Mouse (Mus musculus) heart, embryonic 10.5 days (tissue): Measurements from ENCODE around the gene Izumo1. TPM values are rescaled to one million over a fixed set of nuclear protein-coding genes. Genes with fewer than 3 reads are reported as not detected.

Experiments
- DNase-seq: peaks from one replicate; pipeline ENCODE4 v3.0.0-alpha.2; 2017; ENCODE audit warnings: low spot score
- H3K27ac ChIP-seq: fragments of 300-500 bp; sonication (generic); 2 replicates; pipeline ENCODE4 v1.5.1; 2016; ENCODE audit warnings: mild to moderate bottlenecking
- H3K27me3 ChIP-seq: fragments of 300-500 bp; sonication (generic); 2 replicates; pipeline ENCODE4 v1.6.1; 2016; ENCODE audit warnings: mild to moderate bottlenecking; ENCODE audit not compliant: poor library complexity, insufficient read depth, severe bottlenecking
- H3K36me3 ChIP-seq: fragments of 300-500 bp; sonication (generic); 2 replicates; pipeline ENCODE4 v1.6.1; 2016; ENCODE audit warnings: mild to moderate bottlenecking, moderate library complexity
- H3K4me1 ChIP-seq: fragments of 300-500 bp; sonication (generic); 2 replicates; pipeline ENCODE4 v1.6.1; 2016; ENCODE audit warnings: mild to moderate bottlenecking
- H3K4me3 ChIP-seq: fragments of 300-500 bp; sonication (generic); 2 replicates; pipeline ENCODE4 v1.5.1; 2016; ENCODE audit warnings: mild to moderate bottlenecking, moderate library complexity
- H3K9me3 ChIP-seq: fragments of 300-500 bp; sonication (generic); 2 replicates; pipeline ENCODE4 v1.6.1; 2016; ENCODE audit warnings: mild to moderate bottlenecking, moderate library complexity
- WGBS: fragments of 180-500 bp; shearing (Covaris S2); methylation state at CpG from one replicate; pipeline ENCODE4 v1.1.7; 2016; 5-methylcytosine and 5-hydroxymethylcytosine counted together
- polyA plus RNA-seq: library from polyadenylated mRNA; unstranded; fragments of >200 nt; fragmentation: Nextera tagmentation; extraction: Ambion mirVana; gene quantifications from 2 replicates; pipeline ENCODE4 v1.2.1, GENCODE M21; 2016

The Izumo1 gene
- polyA plus RNA-seq, 1 experiment from 2014 or later: 0.49 TPM

GRCm38 (mm10) chr7:45596107-45596506 lies 25.5 kb upstream of the Izumo1 start:
- H3K9me3 ChIP-seq: no peaks in the 10 kb centered on the region
- no peak for DNase-seq
- H3K4me1 ChIP-seq: peaks cover 20% of the 10 kb centered on the region
- WGBS: 49% methylated on average over 1 of the region's 1 CpGs
- H3K27me3 ChIP-seq: no peaks in the 10 kb centered on the region
- no peak overlapping the region for H3K4me3 ChIP-seq
- no peaks in the 10 kb centered on the region for H3K36me3 ChIP-seq
- H3K27ac ChIP-seq: no peak overlapping the region

GRCm38 (mm10) chr7:45597013-45597412 lies 24.6 kb upstream of the Izumo1 start:
- Histone ChIP-seq H3K27me3 (no peaks in the 10 kb centered on the region), H3K36me3 (no peaks in the 10 kb centered on the region), H3K4me3 (no peak overlapping the region), H3K27ac (no peak overlapping the region), H3K4me1 (peaks cover 20% of the 10 kb centered on the region), H3K9me3 (no peaks in the 10 kb centered on the region)
- no peak for DNase-seq
- 84% methylated on average over 5 of the region's 5 CpGs for WGBS

GRCm38 (mm10) chr7:45597527-45597926 lies 24.1 kb upstream of the Izumo1 start:
- H3K9me3 ChIP-seq: no peaks in the 10 kb centered on the region
- no peaks in the 10 kb centered on the region for H3K27me3 ChIP-seq
- DNase-seq: no peak
- H3K4me3 ChIP-seq: no peak overlapping the region
- H3K4me1 ChIP-seq: peaks cover 20% of the 10 kb centered on the region
- H3K27ac ChIP-seq: no peak overlapping the region
- H3K36me3 ChIP-seq: no peaks in the 10 kb centered on the region
- 90% methylated on average over 6 of the region's 6 CpGs for WGBS

- no peaks in the 10 kb centered on the region for H3K36me3 ChIP-seq
- DNase-seq: no peak
- no peaks in the 10 kb centered on the region for H3K9me3 ChIP-seq
- H3K4me3 ChIP-seq: peak overlapping the region; percentile 29; the same call in 1 of the 2 replicates
- 37% methylated on average over 18 of the region's 18 CpGs for WGBS
- peaks cover 20% of the 10 kb centered on the region for H3K4me1 ChIP-seq
- no peaks in the 10 kb centered on the region for H3K27me3 ChIP-seq
- no peak overlapping the region for H3K27ac ChIP-seq
Measured at GRCm38 (mm10) chr7:45598960-45599879, 22.4 kb upstream of the Izumo1 start.

GRCm38 (mm10) chr7:45605704-45606289 lies 15.8 kb upstream of the Izumo1 start:
- no peak for DNase-seq
- WGBS: 76% methylated on average over 9 of the region's 9 CpGs
- H3K9me3 ChIP-seq: no peaks in the 10 kb centered on the region

GRCm38 (mm10) chr7:45609511-45609910 lies 12.1 kb upstream of the Izumo1 start:
- DNase-seq: no peak
- WGBS: 51% methylated on average over 1 of the region's 1 CpGs

More at GRCm38 (mm10) chr7:45605704-45606289, 15.8 kb upstream of the Izumo1 start:
- Histone ChIP-seq H3K4me1 (no peaks in the 10 kb centered on the region), H3K27ac (no peak overlapping the region), H3K36me3 (no peaks in the 10 kb centered on the region), H3K27me3 (no peaks in the 10 kb centered on the region), H3K4me3 (no peak overlapping the region)

GRCm38 (mm10) chr7:45616277-45616676 lies 5.3 kb upstream of the Izumo1 start:
- DNase-seq: no peak
- peaks cover 68% of the 10 kb centered on the region for H3K27me3 ChIP-seq

More at GRCm38 (mm10) chr7:45609511-45609910, 12.1 kb upstream of the Izumo1 start:
- H3K27me3 ChIP-seq: 0 out of 2 replicates have a peak, but pooled peaks cover 7% of the 10 kb centered on the region
- H3K27ac ChIP-seq: no peak overlapping the region
- H3K4me3 ChIP-seq: no peak overlapping the region
- no peaks in the 10 kb centered on the region for H3K36me3 ChIP-seq
- H3K4me1 ChIP-seq: no peaks in the 10 kb centered on the region
- H3K9me3 ChIP-seq: no peaks in the 10 kb centered on the region

GRCm38 (mm10) chr7:45617042-45617695 lies 4.4 kb upstream of the Izumo1 start, which contains the start of gene Fut1:
TSS of gene Fut1 (plus strand) at chr7:45617289.
- H3K36me3 ChIP-seq: no peaks in the 10 kb centered on the region
- H3K4me3 ChIP-seq: peak within 1 kb of the TSS; percentile 33
- H3K27ac ChIP-seq: no peak within 1 kb of the TSS
- H3K27me3 ChIP-seq: peaks cover 68% of the 10 kb centered on the region
- peaks cover 8% of the 10 kb centered on the region for H3K4me1 ChIP-seq
- WGBS: 8% methylated on average over 31 of the region's 31 CpGs
- no peak for DNase-seq
- H3K9me3 ChIP-seq: no peaks in the 10 kb centered on the region

More at GRCm38 (mm10) chr7:45616277-45616676, 5.3 kb upstream of the Izumo1 start:
- peaks cover 6% of the 10 kb centered on the region for H3K4me1 ChIP-seq
- no peaks in the 10 kb centered on the region for H3K36me3 ChIP-seq
- no peaks in the 10 kb centered on the region for H3K9me3 ChIP-seq
- 22% methylated on average over 6 of the region's 6 CpGs for WGBS
- no peak overlapping the region for H3K4me3 ChIP-seq
- H3K27ac ChIP-seq: no peak overlapping the region

- no peak for DNase-seq
- H3K4me1 ChIP-seq: peaks cover 8% of the 10 kb centered on the region
- H3K36me3 ChIP-seq: no peaks in the 10 kb centered on the region
- H3K27me3 ChIP-seq: peaks cover 73% of the 10 kb centered on the region
- 77% methylated on average over 5 of the region's 5 CpGs for WGBS
- H3K4me3 ChIP-seq: no peak overlapping the region
- H3K9me3 ChIP-seq: no peaks in the 10 kb centered on the region
- H3K27ac ChIP-seq: no peak overlapping the region
Measured at GRCm38 (mm10) chr7:45618316-45618715, 3.3 kb upstream of the Izumo1 start.

- DNase-seq: no peak
- Histone ChIP-seq H3K36me3 (no peaks in the 10 kb centered on the region), H3K27me3 (peaks cover 73% of the 10 kb centered on the region), H3K27ac (no peak overlapping the region), H3K4me3 (no peak overlapping the region), H3K4me1 (peaks cover 8% of the 10 kb centered on the region), H3K9me3 (no peaks in the 10 kb centered on the region)
- WGBS: 80% methylated on average over 5 of the region's 5 CpGs
Measured at GRCm38 (mm10) chr7:45619592-45619991, 2.0 kb upstream of the Izumo1 start.

GRCm38 (mm10) chr7:45623507-45623906 lies 1.9 kb downstream of the Izumo1 start:
- no peak overlapping the region for H3K27ac ChIP-seq

GRCm38 (mm10) chr7:45624718-45625117 lies 3.1 kb downstream of the Izumo1 start:
- Histone ChIP-seq H3K9me3 (no peaks in the 10 kb centered on the region), H3K27ac (no peak overlapping the region), H3K36me3 (no peaks in the 10 kb centered on the region), H3K4me3 (no peak overlapping the region), H3K4me1 (peaks cover 13% of the 10 kb centered on the region), H3K27me3 (peaks cover 68% of the 10 kb centered on the region)
- 67% methylated on average over 3 of the region's 3 CpGs for WGBS
- DNase-seq: no peak

More at GRCm38 (mm10) chr7:45623507-45623906, 1.9 kb downstream of the Izumo1 start:
- no peaks in the 10 kb centered on the region for H3K36me3 ChIP-seq
- peaks cover 6% of the 10 kb centered on the region for H3K4me1 ChIP-seq
- no peak for DNase-seq
- no peaks in the 10 kb centered on the region for H3K9me3 ChIP-seq
- H3K27me3 ChIP-seq: peaks cover 71% of the 10 kb centered on the region
- H3K4me3 ChIP-seq: no peak overlapping the region
- WGBS: 90% methylated on average over 11 of the region's 11 CpGs
